Mouse (Mus musculus): ENCODE data around the gene Syne1. TPM values are rescaled to one million over a fixed set of nuclear protein-coding genes. Genes with fewer than 3 reads are reported as not detected.

Gene Syne1
- total RNA-seq, 2 experiments from 2014 or later: 63.2 to 70.1 TPM

DNA sequence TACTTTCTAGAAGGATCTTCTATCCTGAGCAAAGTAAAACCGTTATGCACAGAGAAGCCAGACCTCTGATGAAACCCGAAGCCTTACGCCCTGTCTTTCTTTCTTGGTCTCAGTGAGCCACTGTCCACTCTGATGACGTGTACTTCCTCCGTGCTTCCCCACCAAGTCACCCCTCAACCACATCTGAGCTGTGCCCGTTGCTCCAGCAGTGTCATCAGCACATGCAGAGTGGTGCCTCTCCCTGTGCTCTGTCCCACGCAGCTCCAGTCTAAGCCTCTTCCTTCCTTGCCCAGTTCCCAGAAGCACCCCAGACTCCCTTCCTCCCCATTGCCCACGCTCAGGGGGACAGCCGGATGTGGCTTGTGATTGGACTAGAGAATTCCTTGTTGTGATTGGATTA, 224.6 kb downstream of the Syne1 start:
- no peak for DNase-seq (ENCODE audit: low spot score)
- intact Hi-C loops (cut with DNase I): no loop called here

DNA sequence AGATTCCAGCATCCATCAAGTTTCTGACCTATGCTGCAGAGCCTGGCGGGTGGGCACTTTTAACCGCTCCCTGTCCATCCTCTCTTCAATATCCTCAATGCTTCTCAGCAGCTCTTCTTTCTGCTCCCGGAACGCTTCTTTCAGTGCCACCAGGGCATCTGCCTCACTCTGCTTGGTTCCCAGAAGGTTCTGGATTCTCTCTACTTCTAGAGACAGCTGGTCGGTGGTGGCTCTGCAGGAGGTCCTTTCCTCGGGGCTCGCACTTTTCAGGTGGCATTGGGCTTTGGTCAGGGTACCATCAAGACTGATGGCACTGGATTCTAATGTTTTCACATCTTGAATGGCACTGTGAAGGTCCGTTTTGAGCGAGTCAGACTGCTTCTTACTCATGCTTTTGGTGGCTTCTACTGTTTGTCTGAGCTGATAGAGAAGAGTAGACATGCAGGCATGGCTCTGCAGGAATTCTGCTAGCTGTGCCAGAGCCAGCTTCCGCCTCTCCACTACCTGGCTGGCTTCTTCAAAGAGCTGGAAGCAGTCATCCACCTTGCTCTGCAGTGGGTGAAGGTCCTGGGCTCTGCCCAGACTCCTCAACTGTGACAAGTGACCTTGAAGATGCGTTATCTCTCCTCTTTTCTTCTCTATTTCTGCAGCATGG, 227.4 kb downstream of the Syne1 start:
- intact Hi-C loops (cut with DNase I): no loop called here
- DNase-seq (ENCODE audit: low spot score): no peak

DNA sequence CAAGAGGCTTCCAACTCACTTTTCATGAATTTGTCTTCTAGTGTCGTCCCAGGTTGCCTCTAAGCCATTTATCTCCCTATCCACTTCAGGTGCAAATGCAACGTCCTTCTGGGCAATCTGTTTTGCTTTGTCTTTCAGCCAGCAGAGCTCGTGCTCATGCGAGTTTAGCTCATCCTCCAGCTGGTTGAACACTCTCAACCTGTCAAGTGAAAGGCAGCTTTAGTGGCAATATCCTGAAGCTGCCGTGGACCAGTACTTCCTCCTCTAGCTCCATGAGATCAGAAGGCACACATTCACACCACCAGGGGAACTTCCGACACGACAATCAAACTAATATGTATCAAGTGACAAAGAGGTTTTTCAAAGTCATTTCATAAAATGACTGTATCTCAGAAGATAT, 228.7 kb downstream of the Syne1 start:
- intact Hi-C loops (cut with DNase I): no loop called here
- DNase-seq (ENCODE audit: low spot score): no peak

DNA sequence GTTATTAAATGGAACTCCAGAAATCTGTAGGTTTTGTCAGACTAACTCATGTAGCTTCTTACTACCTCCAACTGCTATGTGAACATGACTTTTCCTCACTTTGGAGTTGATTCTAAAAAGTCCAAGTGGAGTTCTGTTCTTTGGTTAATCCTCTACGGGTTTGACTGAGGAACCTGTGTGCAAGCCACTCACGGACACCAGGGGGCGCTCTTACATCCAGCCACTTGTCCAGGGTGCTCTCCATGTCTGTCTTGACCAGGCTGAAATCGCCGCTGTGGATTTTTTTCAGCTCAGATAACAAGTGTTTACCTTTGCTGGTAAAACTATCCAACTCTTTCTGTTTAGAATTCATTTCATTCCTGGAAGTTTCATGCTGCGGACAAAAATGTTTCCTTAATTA, 233.7 kb downstream of the Syne1 start:
- peak; percentile 17 for DNase-seq (ENCODE audit: low spot score)
- intact Hi-C loops (cut with DNase I): loop anchor here (10.0 kb wide), 2 partner anchors 237 to 317 kb away; partner anchors contain the start of genes Syne1 and Vip

DNA sequence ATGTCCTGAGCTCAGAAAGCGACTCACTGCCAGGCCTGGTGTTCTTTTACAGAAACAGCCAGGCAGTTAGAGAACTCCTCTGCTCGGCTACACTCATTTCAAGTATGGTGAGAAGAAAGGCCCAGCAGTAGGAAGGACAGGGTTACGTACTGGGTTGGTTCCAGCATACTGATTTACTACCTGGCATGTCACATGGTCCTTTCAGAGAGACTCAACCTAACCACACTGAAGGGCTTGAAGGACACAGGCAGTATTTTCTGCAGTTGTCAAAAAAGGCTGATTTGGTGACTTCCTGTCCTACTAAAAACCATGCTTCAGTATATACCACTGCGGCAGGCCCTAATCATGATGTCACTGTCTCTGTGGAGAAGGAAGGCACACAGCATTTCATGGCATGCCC, 238.8 kb downstream of the Syne1 start:
- intact Hi-C loops (cut with DNase I): loop anchor here (10.0 kb wide), 2 partner anchors 242 to 322 kb away; partner anchors contain the start of genes Syne1 and Vip
- DNase-seq (ENCODE audit: low spot score): no peak

GRCm38 (mm10) chr10:5309961-5310713, 241.1 kb downstream of the Syne1 start:
- intact Hi-C loops (cut with DNase I): loop anchor here (10.0 kb wide), 2 partner anchors 245 to 325 kb away; partner anchors contain the start of genes Syne1 and Vip
- DNase-seq (ENCODE audit: low spot score): no peak

GRCm38 (mm10) chr10:5309398-5309797, 241.9 kb downstream of the Syne1 start:
- intact Hi-C loops (cut with DNase I): no loop called here
- no peak for DNase-seq (ENCODE audit: low spot score)

GRCm38 (mm10) chr10:5305555-5305954, 245.7 kb downstream of the Syne1 start:
- intact Hi-C loops (cut with DNase I): no loop called here

GRCm38 (mm10) chr10:5295291-5295891, 255.9 kb downstream of the Syne1 start:
- intact Hi-C loops (cut with DNase I): no loop called here
- DNase-seq (ENCODE audit: low spot score): no peak

More at GRCm38 (mm10) chr10:5305555-5305954, 245.7 kb downstream of the Syne1 start:
- no peak for DNase-seq (ENCODE audit: low spot score)

GRCm38 (mm10) chr10:5289575-5289909, 261.7 kb downstream of the Syne1 start:
- intact Hi-C loops (cut with DNase I): no loop called here
- DNase-seq (ENCODE audit: low spot score): no peak

GRCm38 (mm10) chr10:5288716-5289574, 262.3 kb downstream of the Syne1 start:
- intact Hi-C loops (cut with DNase I): no loop called here

DNA sequence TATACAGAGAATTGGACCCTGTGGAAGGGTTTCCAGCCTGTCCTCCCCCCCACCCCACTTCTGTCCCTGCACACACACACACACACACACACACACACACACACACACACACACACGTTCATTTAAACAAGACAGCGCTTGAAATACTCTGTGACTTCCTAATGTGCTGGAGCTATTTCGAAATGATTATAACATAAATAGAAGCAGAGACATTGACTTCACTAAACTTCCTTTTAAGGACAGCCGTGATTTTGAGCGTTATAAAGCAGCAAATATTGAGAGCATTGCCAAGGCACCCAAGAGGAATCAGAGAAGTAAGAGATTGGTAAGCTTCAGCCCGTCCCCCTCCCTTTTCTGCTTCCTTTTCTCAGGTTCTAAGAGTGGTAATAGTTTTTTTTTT, 263.0 kb downstream of the Syne1 start:
- intact Hi-C loops (cut with DNase I): no loop called here
- DNase-seq (ENCODE audit: low spot score): no peak

More at GRCm38 (mm10) chr10:5288716-5289574, 262.3 kb downstream of the Syne1 start:
- DNase-seq (ENCODE audit: low spot score): peak; percentile 65

DNA sequence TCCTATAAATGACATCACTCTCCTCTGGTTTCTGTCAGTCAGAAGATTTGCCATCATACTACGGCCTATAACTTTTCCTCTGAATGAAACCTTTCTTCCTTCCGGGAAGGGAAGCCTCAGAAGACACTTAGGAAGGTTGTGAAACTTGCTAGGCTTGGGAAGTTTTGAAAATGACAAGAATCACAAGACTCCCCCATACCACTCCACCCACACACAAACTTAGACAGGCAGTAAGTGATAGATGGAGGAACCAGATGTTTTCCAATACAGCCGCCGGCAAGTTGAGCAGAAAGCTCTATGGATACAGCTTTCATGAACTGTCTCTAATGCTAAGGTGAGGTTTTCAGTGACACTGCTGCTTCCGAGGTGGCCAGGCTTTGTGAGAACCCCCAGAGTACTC, 275.5 kb downstream of the Syne1 start:
- intact Hi-C loops (cut with DNase I): no loop called here
- DNase-seq (ENCODE audit: low spot score): no peak

- intact Hi-C loops (cut with DNase I): no loop called here
- no peak for DNase-seq (ENCODE audit: low spot score)
These were observed 280.6 kb downstream of the Syne1 start for GRCm38 (mm10) chr10:5270641-5271040.

GRCm38 (mm10) chr10:5264418-5264817, 286.9 kb downstream of the Syne1 start:
- no peak for DNase-seq (ENCODE audit: low spot score)
- intact Hi-C loops (cut with DNase I): no loop called here

GRCm38 (mm10) chr10:5262636-5263035, 288.6 kb downstream of the Syne1 start:
- intact Hi-C loops (cut with DNase I): no loop called here
- no peak for DNase-seq (ENCODE audit: low spot score)

DNA sequence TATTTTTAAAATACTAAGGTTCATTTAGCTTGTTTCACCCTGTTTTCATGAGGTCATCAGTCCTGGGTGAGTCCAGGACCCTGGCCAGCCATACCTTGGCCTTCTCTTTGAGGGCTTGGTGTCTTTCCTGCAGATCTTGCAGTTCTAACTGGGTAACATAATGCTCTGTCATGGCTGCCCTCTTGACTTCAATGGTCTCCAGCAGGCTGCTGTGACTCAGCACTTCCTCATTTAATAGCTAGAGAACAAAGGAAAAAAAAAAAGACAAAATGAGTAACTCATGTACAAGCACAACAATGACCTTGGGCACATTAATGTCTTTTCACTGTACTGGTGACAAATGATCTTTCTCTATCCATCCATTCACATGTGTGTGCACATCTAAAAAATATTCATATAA, 294.6 kb downstream of the Syne1 start:
- intact Hi-C loops (cut with DNase I): no loop called here
- no peak for DNase-seq (ENCODE audit: low spot score)

- DNase-seq (ENCODE audit: low spot score): no peak
- intact Hi-C loops (cut with DNase I): no loop called here
These were observed 297.5 kb downstream of the Syne1 start for GRCm38 (mm10) chr10:5253752-5254151.

DNA sequence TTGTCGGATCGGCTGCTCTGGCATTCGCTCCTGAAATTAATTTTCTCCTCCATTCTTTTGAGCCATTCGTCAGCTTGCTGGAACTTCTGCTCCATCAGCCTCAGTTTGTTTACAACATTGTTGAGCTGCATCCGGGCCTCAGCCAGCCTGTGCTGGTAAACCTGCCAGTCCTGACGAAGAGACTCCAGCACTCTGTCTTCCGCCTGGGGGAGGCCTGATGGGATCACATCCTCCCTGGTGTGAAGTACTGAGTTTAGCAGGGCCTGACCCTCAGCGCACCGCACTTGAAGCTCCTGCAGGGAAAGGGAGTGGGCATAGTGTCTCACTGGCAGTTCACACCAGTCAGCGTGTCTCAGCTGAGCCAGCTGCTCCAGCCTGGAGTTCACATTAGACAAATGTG, 300.6 kb downstream of the Syne1 start:
- no peak for DNase-seq (ENCODE audit: low spot score)
- intact Hi-C loops (cut with DNase I): no loop called here

DNA sequence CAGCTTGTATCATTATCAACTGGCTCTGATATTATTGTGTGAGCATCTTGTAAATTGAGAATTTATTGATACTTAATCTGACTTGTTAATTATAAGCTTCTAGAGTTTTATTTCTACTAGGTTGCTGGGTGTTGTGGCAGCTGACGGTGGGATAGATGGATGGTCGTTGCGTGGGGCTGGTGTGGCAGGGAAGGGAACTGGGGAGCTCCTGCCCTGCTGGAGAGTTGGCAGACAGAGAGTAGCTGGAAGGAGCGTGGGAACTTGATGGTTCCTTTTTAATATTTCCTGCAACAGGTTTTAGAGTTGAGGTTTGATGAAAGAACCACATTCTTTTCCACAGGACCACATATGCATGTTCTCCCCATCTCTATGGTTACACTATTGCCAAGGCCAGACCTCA, 311.6 kb downstream of the Syne1 start:
- intact Hi-C loops (cut with DNase I): no loop called here
- no peak for DNase-seq (ENCODE audit: low spot score)

All from heart, postnatal 25 days (tissue).